ENCODE assay signal across 19 mouse cellular contexts in the genomic region with DNA sequence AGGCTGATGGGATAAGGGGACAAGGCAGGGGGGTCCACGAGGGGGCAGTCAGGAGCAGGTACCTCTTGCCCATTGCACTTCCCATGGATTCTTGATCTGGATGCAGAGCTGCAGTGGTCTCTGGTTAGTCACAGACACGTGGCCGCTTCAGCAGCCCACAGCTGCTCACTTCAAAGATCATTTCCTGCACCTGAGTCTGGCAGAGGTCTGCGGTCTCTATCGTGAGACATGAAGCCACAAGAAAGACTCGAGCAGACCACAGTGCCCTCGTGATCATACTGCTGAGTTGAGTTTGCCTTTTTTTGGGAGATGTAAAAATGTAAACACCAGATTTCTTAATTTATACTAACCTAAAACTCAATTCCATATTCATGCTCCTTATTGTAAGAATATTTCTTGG. TPM values are rescaled to one million over a fixed set of nuclear protein-coding genes. Genes with fewer than 3 reads are reported as not detected.
DNase-seq lines count a peak whose midpoint lies in the region; ATAC-seq lines count a peak whose summit lies in the region.
"Had no signal": no experiment of that assay in that cellular context is flagged by ENCODE, and none has a peak within 500 bp of the region (broad histone marks: within the 10 kb centered on the region; RNA-seq: fewer than 3 reads in every experiment).

No protein-coding gene starts in this region.

- peaks cover 16% of the 10 kb centered on the region for H3K4me1 ChIP-seq in limb, embryonic 10.5 days
- peaks cover 20% of the 10 kb centered on the region for H3K4me1 ChIP-seq in hindbrain, embryonic 14.5 days (replicated peaks; ENCODE audit: control insufficient read depth, insufficient read depth, low read length)

- no peak overlapping the region for H3K9ac ChIP-seq in hindbrain, embryonic 14.5 days
- H3K9ac ChIP-seq: forebrain, embryonic 13.5 days; midbrain, embryonic 12.5 days had no signal

- no peak overlapping the region for H3K27ac ChIP-seq in limb, embryonic 10.5 days
- H3K27ac ChIP-seq in hindbrain, embryonic 14.5 days, result no peak overlapping the region
- H3K27ac ChIP-seq: forebrain, embryonic 13.5 days; midbrain, embryonic 12.5 days had no signal

- peak; percentile 81 to 88 for ATAC-seq in hematopoietic stem cell, adult 5-6 weeks (replicated peaks in 1 of 2; ENCODE audit: insufficient read depth in 1 of 2, low FRiP score in 2 of 2, low TSS enrichment in 1 of 2, low read depth in 1 of 2, poor library complexity in 2 of 2, severe bottlenecking in 2 of 2)
- ATAC-seq in hindbrain, embryonic 14.5 days (ENCODE audit: low FRiP score), result no peak
- no peak for ATAC-seq in monocyte, adult 5-6 weeks (replicated peaks; ENCODE audit: insufficient number of reproducible peaks, low FRiP score, low TSS enrichment, poor library complexity, severe bottlenecking)
- ATAC-seq: forebrain, embryonic 13.5 days had no signal

- H3K27me3 ChIP-seq in splenic B cell, adult 2 months (ENCODE audit: control insufficient read depth, insufficient read depth, low read length, poor library complexity, severe bottlenecking), result no peaks in the 10 kb centered on the region
- H3K27me3 ChIP-seq in limb, embryonic 10.5 days (ENCODE audit: low read depth, poor library complexity, severe bottlenecking), result peaks cover 98% of the 10 kb centered on the region
- H3K27me3 ChIP-seq in hindbrain, embryonic 14.5 days (ENCODE audit: control insufficient read depth, insufficient read depth, low read length), result no peaks in the 10 kb centered on the region

- H3K9me3 ChIP-seq in limb, embryonic 10.5 days (replicated peaks), result no peaks in the 10 kb centered on the region
- H3K9me3 ChIP-seq in hindbrain, embryonic 14.5 days (ENCODE audit: control insufficient read depth, low read length), result no peaks in the 10 kb centered on the region
- H3K9me3 ChIP-seq: forebrain, embryonic 13.5 days; midbrain, embryonic 12.5 days had no signal

- 68% methylated on average over 7 of the region's 7 CpGs for WGBS in limb, embryonic 10.5 days
- WGBS in hindbrain, embryonic 14.5 days, result 69% methylated on average over 7 of the region's 7 CpGs

- no peak overlapping the region for H3K4me3 ChIP-seq in limb, embryonic 10.5 days
- no peak overlapping the region for H3K4me3 ChIP-seq in hindbrain, embryonic 14.5 days (replicated peaks; ENCODE audit: low read length)
- H3K4me3 ChIP-seq: forebrain, embryonic 13.5 days; midbrain, embryonic 12.5 days had no signal

- H3K36me3 ChIP-seq in splenic B cell, adult 2 months (ENCODE audit: control insufficient read depth, insufficient read depth, low read length, poor library complexity, severe bottlenecking), result no peaks in the 10 kb centered on the region
- H3K36me3 ChIP-seq in limb, embryonic 10.5 days, result no peaks in the 10 kb centered on the region
- H3K36me3 ChIP-seq in hindbrain, embryonic 14.5 days (replicated peaks; ENCODE audit: control insufficient read depth, insufficient read depth), result no peaks in the 10 kb centered on the region
- H3K36me3 ChIP-seq: midbrain, embryonic 12.5 days had no signal

- H3K4me2 ChIP-seq in hindbrain, embryonic 14.5 days (replicated peaks), result no peak overlapping the region
- H3K4me2 ChIP-seq: forebrain, embryonic 13.5 days; liver, embryonic 11.5 days; midbrain, embryonic 12.5 days had no signal

- peak; percentile 97 for DNase-seq in 416B (ENCODE audit: low read depth)
- peak; percentile 88 for DNase-seq in CD4-positive, CD25-positive, alpha-beta regulatory T cell, adult 2 months (ENCODE audit: low read depth, low spot score)
- DNase-seq in splenic B cell, adult 2 months (ENCODE audit: low read depth, low spot score), result peak; percentile 51
- DNase-seq in limb, embryonic 10.5 days (ENCODE audit: low spot score), result no peak
- no peak for DNase-seq in hindbrain, embryonic 14.5 days (ENCODE audit: low spot score)
- DNase-seq in cerebellum, adult 11 months, result no peak
- DNase-seq: adrenal gland, postnatal 25 days; cerebellum, adult 8-10 months; heart, adult 11 months; heart, postnatal 4 days; kidney, adult 8-10 months; kidney, postnatal 4 days; lung, adult 2 months; lung, postnatal 4 days had no signal

RNA-seq across cellular contexts. Expression of a gene that starts 34.1 kb away (rescaled TPM):
- not detected in 2 replicates for total RNA-seq in hematopoietic stem cell, adult 5-6 weeks (2017)
- polyA plus RNA-seq in limb, embryonic 10.5 days (2016; fragmentation: Nextera tagmentation; extraction: Ambion mirVana), result 0.03 and 0.06 TPM in 2 replicates
- 0.92 and 1.4 TPM in 2 replicates for polyA plus RNA-seq in hindbrain, embryonic 14.5 days (2014; fragmentation: Nextera tagmentation; extraction: Ambion mirVana)
- not detected in 3 replicates for total RNA-seq in monocyte, adult 5-6 weeks (2017)
- polyA plus RNA-seq: liver, embryonic 11.5 days had no signal

Comparison
In these comparisons a context has a peak if more than half of its experiments do, and no peak if none do; other contexts are left out.
1. DNase-seq: peak in 416B (single experiment), CD4-positive, CD25-positive, alpha-beta regulatory T cell, adult 2 months (single experiment) and splenic B cell, adult 2 months (single experiment); none in limb, embryonic 10.5 days (single experiment), hindbrain, embryonic 14.5 days (single experiment) and cerebellum, adult 11 months (single experiment).
2. ATAC-seq: peak in hematopoietic stem cell, adult 5-6 weeks (2 of 2); none in hindbrain, embryonic 14.5 days (single experiment) and monocyte, adult 5-6 weeks (single experiment).